Mouse (Mus musculus) ES-Bruce4 (cell line): ENCODE data around the gene Btg3. TPM values are rescaled to one million over a fixed set of nuclear protein-coding genes. Genes with fewer than 3 reads are reported as not detected.

ENCODE experiments used
- H3K27ac ChIP-seq: 2 replicates; pipeline ENCODE4 v1.5.1; 2012; ENCODE audit warnings: low read length, inconsistent platforms; ENCODE audit not compliant: insufficient read depth
- H3K27me3 ChIP-seq: 2 replicates; pipeline ENCODE4 v1.6.1; 2012; ENCODE audit warnings: mild to moderate bottlenecking, low read length, inconsistent platforms; ENCODE audit not compliant: control insufficient read depth, poor library complexity, insufficient read depth, severe bottlenecking
- H3K36me3 ChIP-seq: 2 replicates; pipeline ENCODE4 v1.6.1; 2012; ENCODE audit warnings: inconsistent platforms, mild to moderate bottlenecking, low read length, moderate library complexity; ENCODE audit not compliant: control insufficient read depth, poor library complexity, insufficient read depth, severe bottlenecking
- H3K4me1 ChIP-seq: one replicate; pipeline ENCODE4 v1.8.1; 2011; ENCODE audit warnings: low read length; ENCODE audit not compliant: control insufficient read depth, insufficient read depth
- H3K4me3 ChIP-seq: 2 replicates; pipeline ENCODE4 v1.5.1; 2011; ENCODE audit warnings: low read depth, mild to moderate bottlenecking, low read length
- H3K9ac ChIP-seq: 2 replicates; pipeline ENCODE4 v1.6.1; 2012; ENCODE audit warnings: low read depth, mild to moderate bottlenecking, inconsistent platforms; ENCODE audit not compliant: poor library complexity, severe bottlenecking
- H3K9me3 ChIP-seq: replicated peaks from 2 replicates; pipeline ENCODE4 v1.6.1; 2012; ENCODE audit warnings: mild to moderate bottlenecking, low read length, inconsistent platforms; ENCODE audit not compliant: control insufficient read depth, poor library complexity, insufficient read depth, severe bottlenecking
- CTCF ChIP-seq: IDR thresholded peaks from one replicate; pipeline ENCODE4 v1.8.1; 2011; ENCODE audit warnings: low read depth, low read length
- EP300 ChIP-seq: IDR thresholded peaks from 2 replicates; pipeline ENCODE4 v1.6.1; 2011; ENCODE audit warnings: low read depth, low read length; ENCODE audit not compliant: insufficient read depth
- POLR2A ChIP-seq: IDR thresholded peaks from one replicate; pipeline ENCODE4 v1.8.1; 2011; ENCODE audit warnings: low read length; ENCODE audit not compliant: insufficient read depth
- polyA plus RNA-seq: library from polyadenylated mRNA; stranded (reverse); fragments of >200 nt; gene quantifications from 2 replicates; pipeline ENCODE4 v1.2.4, GENCODE M21; 2011; ENCODE audit warnings: low read depth; ENCODE audit not compliant: missing spikeins, insufficient read depth, insufficient read length

Gene Btg3
- polyA plus RNA-seq, 1 experiment = 53.3 TPM

GRCm38 (mm10) chr16:78322140-78322539, 54.9 kb downstream of the Btg3 start:
- H3K27ac ChIP-seq = no peak overlapping the region
- no peaks in the 10 kb centered on the region for H3K27me3 ChIP-seq
- H3K4me3 ChIP-seq = no peak overlapping the region
- TF ChIP-seq EP300 (no peak), CTCF (no peak), POLR2A (no peak)
- no peaks in the 10 kb centered on the region for H3K9me3 ChIP-seq
- H3K4me1 ChIP-seq = no peaks in the 10 kb centered on the region
- no peak overlapping the region for H3K9ac ChIP-seq
- H3K36me3 ChIP-seq = 0 out of 2 replicates have a peak, but pooled peaks cover 2% of the 10 kb centered on the region

GRCm38 (mm10) chr16:78321559-78321958, 55.4 kb downstream of the Btg3 start:
- Histone ChIP-seq H3K9me3 (no peaks in the 10 kb centered on the region), H3K27me3 (no peaks in the 10 kb centered on the region), H3K4me3 (no peak overlapping the region), H3K9ac (no peak overlapping the region), H3K36me3 (0 out of 2 replicates have a peak, but pooled peaks cover 2% of the 10 kb centered on the region), H3K27ac (no peak overlapping the region), H3K4me1 (no peaks in the 10 kb centered on the region)
- TF ChIP-seq EP300 = no peak
- no peak for TF ChIP-seq CTCF
- TF ChIP-seq POLR2A = no peak

- Histone ChIP-seq H3K36me3 (no peaks in the 10 kb centered on the region), H3K9ac (no peak overlapping the region), H3K4me3 (no peak overlapping the region), H3K4me1 (no peaks in the 10 kb centered on the region), H3K27ac (no peak overlapping the region), H3K9me3 (no peaks in the 10 kb centered on the region), H3K27me3 (no peaks in the 10 kb centered on the region)
- TF ChIP-seq CTCF = no peak
- TF ChIP-seq EP300 = no peak
- no peak for TF ChIP-seq POLR2A
Measured at GRCm38 (mm10) chr16:78319711-78320110, 57.3 kb downstream of the Btg3 start.

DNA sequence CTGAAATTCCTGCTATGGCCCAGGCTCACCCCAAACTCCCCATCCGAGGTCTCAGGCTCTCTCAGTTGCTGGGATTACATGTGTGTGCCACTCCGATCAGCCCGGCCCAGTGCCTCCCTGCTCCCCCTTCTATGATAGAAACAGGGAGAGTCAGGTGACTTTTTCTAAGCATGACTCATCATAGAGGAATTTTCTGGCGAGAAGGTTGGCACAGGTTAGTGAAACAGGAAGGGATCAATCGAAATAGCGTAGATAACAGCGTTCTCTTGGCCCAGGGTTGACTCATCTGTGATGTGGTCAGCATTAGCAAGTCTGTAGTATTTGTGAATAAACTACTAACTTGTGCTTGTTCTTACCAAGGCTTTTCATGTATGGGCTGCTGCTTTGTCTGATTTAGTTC, 59.0 kb downstream of the Btg3 start:
- Histone ChIP-seq H3K36me3 (no peaks in the 10 kb centered on the region), H3K4me1 (peaks cover 2% of the 10 kb centered on the region)

GRCm38 (mm10) chr16:78316849-78317248, 60.1 kb downstream of the Btg3 start:
- Histone ChIP-seq H3K9ac (no peak overlapping the region), H3K27ac (no peak overlapping the region), H3K27me3 (no peaks in the 10 kb centered on the region), H3K4me1 (peaks cover 2% of the 10 kb centered on the region), H3K9me3 (no peaks in the 10 kb centered on the region), H3K4me3 (no peak overlapping the region), H3K36me3 (no peaks in the 10 kb centered on the region)
- TF ChIP-seq CTCF = peak; percentile 62
- no peak for TF ChIP-seq POLR2A

More for the DNA sequence above, 59.0 kb downstream of the Btg3 start:
- no peak for TF ChIP-seq CTCF
- no peak for TF ChIP-seq POLR2A
- TF ChIP-seq EP300 = no peak
- Histone ChIP-seq H3K27me3 (no peaks in the 10 kb centered on the region), H3K9me3 (no peaks in the 10 kb centered on the region), H3K27ac (no peak overlapping the region), H3K9ac (no peak overlapping the region), H3K4me3 (no peak overlapping the region)

GRCm38 (mm10) chr16:78314026-78314425, 63.0 kb downstream of the Btg3 start:
- Histone ChIP-seq H3K36me3 (no peaks in the 10 kb centered on the region), H3K9ac (no peak overlapping the region), H3K9me3 (no peaks in the 10 kb centered on the region), H3K27me3 (no peaks in the 10 kb centered on the region), H3K4me3 (no peak overlapping the region), H3K27ac (no peak overlapping the region), H3K4me1 (peaks cover 2% of the 10 kb centered on the region)
- TF ChIP-seq EP300 (no peak), CTCF (no peak), POLR2A (no peak)
